Mouse (Mus musculus) liver, embryonic 14.5 days (tissue): ENCODE data around the gene H2afv.

Experiments
- CTCF ChIP-seq: IDR thresholded peaks from 2 replicates; pipeline ENCODE4 v1.5.1; 2016; ENCODE audit warnings: antibody characterized with exemption, low read depth, control low read depth
- EP300 ChIP-seq: IDR thresholded peaks from 2 replicates; pipeline ENCODE4 v1.6.1; 2016; ENCODE audit warnings: antibody characterized with exemption, low read depth

GRCm38 (mm10) chr11:6447493-6447892 lies 3.2 kb upstream of the H2afv start:
- no peak for TF ChIP-seq CTCF
- no peak for TF ChIP-seq EP300
